Mouse (Mus musculus) hindbrain, embryonic 15.5 days (tissue): ENCODE results near the gene Xpa. TPM values are rescaled to one million over a fixed set of nuclear protein-coding genes. Genes with fewer than 3 reads are reported as not detected.
A peak's percentile ranks its signal among the peaks of the same experiment; 100 is the strongest.
"Not testable (repeated sequence)": the region's sequence is repeated elsewhere in the genome, so short reads cannot be mapped to it uniquely, and the experiment has no call there.

ENCODE experiments used
- ATAC-seq: fragments of 200-750 bp; cut with Nextera tagmentation; 2 replicates; pipeline ENCODE4 v1.8.0; 2017; ENCODE audit warnings: low read depth, moderate number of reproducible peaks, moderate TSS enrichment; ENCODE audit not compliant: low FRiP score
- H3K27ac ChIP-seq: fragments of 300-500 bp; sonication (generic); replicated peaks from 2 replicates; pipeline ENCODE4 v1.5.1; 2015; ENCODE audit warnings: mild to moderate bottlenecking, inconsistent platforms
- H3K27me3 ChIP-seq: fragments of 300-500 bp; sonication (generic); 2 replicates; pipeline ENCODE4 v1.6.1; 2015; ENCODE audit warnings: control low read depth, inconsistent platforms
- H3K36me3 ChIP-seq: fragments of 300-500 bp; sonication (generic); 2 replicates; pipeline ENCODE4 v1.6.1; 2015; ENCODE audit warnings: control low read depth, inconsistent platforms
- H3K4me1 ChIP-seq: fragments of 300-500 bp; sonication (generic); replicated peaks from 2 replicates; pipeline ENCODE4 v1.6.1; 2015; ENCODE audit warnings: control low read depth, inconsistent platforms
- H3K4me2 ChIP-seq: fragments of 300-500 bp; sonication (generic); 2 replicates; pipeline ENCODE4 v1.6.1; 2015; ENCODE audit warnings: moderate library complexity, mild to moderate bottlenecking, inconsistent platforms
- H3K4me3 ChIP-seq: fragments of 300-500 bp; sonication (generic); 2 replicates; pipeline ENCODE4 v1.5.1; 2015; ENCODE audit warnings: mild to moderate bottlenecking, inconsistent platforms
- H3K9ac ChIP-seq: fragments of 300-500 bp; sonication (generic); 2 replicates; pipeline ENCODE4 v1.6.1; 2015; ENCODE audit warnings: inconsistent platforms
- H3K9me3 ChIP-seq: fragments of 300-500 bp; sonication (generic); 2 replicates; pipeline ENCODE4 v1.6.1; 2016; ENCODE audit warnings: control low read depth, inconsistent platforms
- WGBS: fragments of 180-500 bp; shearing (Covaris S2); methylation state at CpG from one replicate; pipeline ENCODE4 v1.1.7; 2015; 5-methylcytosine and 5-hydroxymethylcytosine counted together
- polyA plus RNA-seq: library from polyadenylated mRNA; unstranded; fragments of >200 nt; fragmentation: Nextera tagmentation; extraction: Ambion mirVana; gene quantifications from 2 replicates; pipeline ENCODE4 v1.2.1, GENCODE M21; 2015

Gene Xpa
- 30.4 and 30.7 TPM in 2 replicates for polyA plus RNA-seq

DNA sequence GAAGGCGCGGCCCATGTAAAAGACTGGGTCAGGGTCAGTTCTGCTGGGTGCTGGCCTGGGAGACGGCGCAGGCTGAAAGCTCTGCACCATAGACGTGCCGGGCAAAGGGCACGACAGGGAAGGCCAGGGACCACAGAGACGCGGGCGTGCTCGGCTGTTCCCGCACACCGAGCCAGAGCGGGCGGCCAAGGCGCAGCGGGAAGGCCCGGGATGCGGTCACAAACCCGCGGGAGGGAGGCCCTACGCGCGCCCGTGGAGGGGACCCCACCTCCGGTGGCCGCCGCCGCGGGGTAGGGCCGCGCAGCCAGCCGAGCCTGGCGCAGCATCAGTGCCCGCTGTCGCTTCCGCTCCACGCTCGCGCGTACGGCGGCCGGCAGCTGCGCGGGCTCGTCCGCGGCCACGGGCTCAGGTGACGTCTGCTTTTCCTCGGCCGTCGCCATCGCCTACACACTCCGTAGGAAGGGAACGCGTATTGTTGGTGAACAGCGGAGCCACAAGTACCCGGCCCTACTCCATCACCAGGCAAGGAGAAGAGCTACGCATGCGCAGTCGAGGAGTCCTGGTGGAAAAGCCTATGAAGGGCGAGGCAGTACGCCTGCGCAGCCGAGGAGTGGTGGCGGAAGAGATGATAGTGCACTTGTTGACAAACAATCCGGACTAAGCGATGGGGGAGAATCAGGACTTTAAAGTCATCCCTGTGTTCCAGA, at the start of gene Xpa:
TSS of gene Xpa (minus strand) at position 531 of the 707 bp plus-strand sequence.
- Histone ChIP-seq H3K9me3 (no peaks in the 10 kb centered on the region), H3K36me3 (peaks cover 5% of the 10 kb centered on the region), H3K27ac (peak within 1 kb of the TSS; percentile 93), H3K27me3 (peaks cover 11% of the 10 kb centered on the region), H3K4me3 (peak within 1 kb of the TSS; percentile 71), H3K9ac (peak within 1 kb of the TSS; percentile 83), H3K4me2 (peak within 1 kb of the TSS; percentile 64), H3K4me1 (peaks cover 30% of the 10 kb centered on the region)
- peak; percentile 97 for ATAC-seq
- WGBS: under 1% methylated on average over 67 of the region's 70 CpGs

GRCm38 (mm10) chr4:46235871-46236270, 39.8 kb upstream of the Xpa start:
- H3K27ac ChIP-seq: no peak overlapping the region
- H3K9me3 ChIP-seq: no peaks in the 10 kb centered on the region
- no peaks in the 10 kb centered on the region for H3K27me3 ChIP-seq
- H3K4me1 ChIP-seq: no peaks in the 10 kb centered on the region
- no peaks in the 10 kb centered on the region for H3K36me3 ChIP-seq
- no peak overlapping the region for H3K4me2 ChIP-seq
- no peak overlapping the region for H3K9ac ChIP-seq
- ATAC-seq: no peak
- no peak overlapping the region for H3K4me3 ChIP-seq
- 86% methylated on average over 3 of the region's 3 CpGs for WGBS

DNA sequence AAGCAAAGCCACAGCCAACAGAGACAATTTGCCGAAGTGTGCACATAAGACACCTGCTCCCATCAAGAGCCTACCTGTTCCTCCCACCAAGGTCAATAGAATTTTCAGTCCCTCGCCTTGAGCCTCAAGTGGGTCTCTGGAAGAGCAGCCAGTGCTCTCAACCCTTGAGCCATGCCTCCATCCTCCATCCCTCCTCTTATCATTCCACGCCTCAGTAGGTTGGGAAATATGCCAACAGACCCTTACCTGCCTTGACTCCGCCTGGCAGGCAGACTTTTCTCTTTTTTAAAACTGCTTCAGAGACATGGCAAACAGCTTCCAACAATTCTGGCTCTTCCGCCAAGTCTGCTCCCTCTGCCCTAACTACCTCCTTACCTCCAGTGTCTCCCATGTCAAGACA, 38.6 kb upstream of the Xpa start:
- Histone ChIP-seq H3K4me2 (no peak overlapping the region), H3K27ac (no peak overlapping the region), H3K4me3 (no peak overlapping the region), H3K4me1 (no peaks in the 10 kb centered on the region), H3K36me3 (no peaks in the 10 kb centered on the region), H3K9me3 (no peaks in the 10 kb centered on the region), H3K9ac (no peak overlapping the region), H3K27me3 (no peaks in the 10 kb centered on the region)
- WGBS: 88% methylated on average over 5 of the region's 5 CpGs
- no peak for ATAC-seq

GRCm38 (mm10) chr4:46226972-46227535, 30.9 kb upstream of the Xpa start:
- Histone ChIP-seq H3K27ac (no peak overlapping the region), H3K9ac (no peak overlapping the region), H3K4me1 (no peaks in the 10 kb centered on the region), H3K36me3 (no peaks in the 10 kb centered on the region), H3K27me3 (no peaks in the 10 kb centered on the region), H3K4me2 (no peak overlapping the region), H3K9me3 (no peaks in the 10 kb centered on the region), H3K4me3 (no peak overlapping the region)
- no peak for ATAC-seq
- WGBS: 58% methylated on average over 19 of the region's 19 CpGs

DNA sequence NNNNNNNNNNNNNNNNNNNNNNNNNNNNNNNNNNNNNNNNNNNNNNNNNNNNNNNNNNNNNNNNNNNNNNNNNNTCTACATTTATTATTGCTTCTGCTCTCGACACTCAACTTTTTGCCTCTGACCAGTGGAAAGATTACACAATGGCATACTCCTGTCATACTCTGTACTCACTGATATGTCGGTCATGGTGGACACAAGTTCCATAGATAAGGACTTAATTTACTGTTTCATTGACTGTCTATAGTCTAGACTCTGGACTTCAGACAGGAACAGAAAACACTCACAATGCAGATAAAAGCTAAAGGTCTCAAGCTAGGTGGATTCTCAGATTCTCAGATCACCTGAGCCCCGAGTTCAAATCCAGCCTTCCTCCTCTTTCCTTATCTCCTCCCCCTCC, 25.0 kb upstream of the Xpa start:
- no peak for ATAC-seq
- WGBS: 88% methylated on average over 3 of the region's 3 CpGs
- Histone ChIP-seq H3K4me1 (no peaks in the 10 kb centered on the region), H3K4me2 (no peak overlapping the region), H3K9ac (no peak overlapping the region), H3K27me3 (no peaks in the 10 kb centered on the region), H3K36me3 (no peaks in the 10 kb centered on the region), H3K4me3 (no peak overlapping the region), H3K9me3 (no peaks in the 10 kb centered on the region), H3K27ac (no peak overlapping the region)

DNA sequence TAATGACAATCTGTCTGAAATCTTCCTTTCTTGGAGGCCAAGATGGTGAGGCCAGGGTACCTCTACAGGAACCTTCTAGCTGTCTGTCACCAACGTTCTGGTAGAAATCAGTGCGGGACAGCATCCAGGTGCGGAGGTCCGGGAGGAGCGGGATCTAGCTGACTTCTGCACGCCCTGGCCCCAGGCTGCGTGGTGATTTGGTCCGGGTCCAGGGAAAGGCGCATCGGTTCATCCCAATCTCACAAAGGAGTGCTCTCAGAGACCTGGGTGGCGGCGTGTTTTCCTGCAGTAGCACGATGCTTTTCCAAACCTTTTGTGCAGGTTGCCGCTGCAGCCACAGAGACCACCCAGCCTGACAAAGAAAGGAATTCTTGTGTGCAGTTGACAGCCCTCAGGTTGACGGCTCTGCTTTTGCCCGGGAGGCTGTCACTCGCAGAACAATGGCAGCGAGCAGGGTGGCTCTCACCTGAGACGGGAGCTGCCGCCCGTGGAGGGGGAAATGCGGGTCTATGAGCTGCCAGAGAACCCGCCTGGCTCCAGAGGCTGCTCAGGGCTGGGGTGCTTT, 6.5 kb upstream of the Xpa start:
- Histone ChIP-seq H3K27me3 (peaks cover 15% of the 10 kb centered on the region), H3K4me2 (peak overlapping the region; percentile 84), H3K9ac (peak overlapping the region; percentile 48), H3K27ac (peak overlapping the region; percentile 80), H3K4me3 (peak overlapping the region; percentile 43), H3K9me3 (no peaks in the 10 kb centered on the region), H3K4me1 (peaks cover 8% of the 10 kb centered on the region), H3K36me3 (no peaks in the 10 kb centered on the region)
- 5% methylated on average over 23 of the region's 23 CpGs for WGBS
- ATAC-seq: peak; percentile 69

GRCm38 (mm10) chr4:46201834-46202561, 5.9 kb upstream of the Xpa start:
- Histone ChIP-seq H3K27me3 (peaks cover 15% of the 10 kb centered on the region), H3K9ac (peak overlapping the region; percentile 48), H3K4me1 (peaks cover 8% of the 10 kb centered on the region), H3K27ac (peak overlapping the region; percentile 80), H3K4me2 (peak overlapping the region; percentile 84), H3K36me3 (no peaks in the 10 kb centered on the region), H3K4me3 (peak overlapping the region; percentile 43), H3K9me3 (no peaks in the 10 kb centered on the region)
- 10% methylated on average over 7 of the region's 7 CpGs for WGBS
- ATAC-seq: peak; percentile 85

GRCm38 (mm10) chr4:46198064-46198463, 2.0 kb upstream of the Xpa start:
- H3K4me2 ChIP-seq: no peak overlapping the region
- H3K27ac ChIP-seq: no peak overlapping the region
- H3K4me1 ChIP-seq: peaks cover 35% of the 10 kb centered on the region
- H3K36me3 ChIP-seq: no peaks in the 10 kb centered on the region
- ATAC-seq: no peak
- no peak overlapping the region for H3K4me3 ChIP-seq
- no peak overlapping the region for H3K9ac ChIP-seq
- 80% methylated on average over 5 of the region's 5 CpGs for WGBS
- peaks cover 15% of the 10 kb centered on the region for H3K27me3 ChIP-seq
- H3K9me3 ChIP-seq: no peaks in the 10 kb centered on the region

GRCm38 (mm10) chr4:46196513-46196912, 402 bp upstream of the Xpa start:
- H3K27ac ChIP-seq: peak overlapping the region; percentile 93
- H3K4me1 ChIP-seq: peaks cover 30% of the 10 kb centered on the region
- H3K9ac ChIP-seq: peak overlapping the region; percentile 83
- H3K4me3 ChIP-seq: peak overlapping the region; percentile 71
- H3K27me3 ChIP-seq: peaks cover 12% of the 10 kb centered on the region
- peak; percentile 69 for ATAC-seq
- H3K36me3 ChIP-seq: no peaks in the 10 kb centered on the region
- 31% methylated on average over 6 of the region's 6 CpGs for WGBS
- H3K9me3 ChIP-seq: no peaks in the 10 kb centered on the region
- H3K4me2 ChIP-seq: peak overlapping the region; percentile 64

DNA sequence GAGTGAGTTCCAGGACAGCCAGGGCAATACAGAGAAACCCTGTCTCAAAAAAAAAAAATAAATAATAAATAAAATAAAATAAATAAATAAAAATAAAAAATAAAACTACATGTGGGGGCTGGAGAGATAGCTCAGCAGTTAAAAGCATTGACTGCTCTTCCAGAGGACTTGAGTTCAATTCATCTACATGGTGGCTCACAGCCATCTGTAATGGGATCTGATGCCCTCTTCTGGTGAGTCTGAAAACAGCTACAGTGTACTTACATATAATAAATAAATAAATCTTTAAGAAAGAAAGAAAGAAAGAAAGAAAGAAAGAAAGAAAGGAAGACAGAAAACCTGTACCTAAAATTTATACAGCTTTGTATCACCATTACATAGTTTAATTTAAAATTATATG, 4.1 kb downstream of the Xpa start:
- peaks cover 30% of the 10 kb centered on the region for H3K4me1 ChIP-seq
- H3K9ac ChIP-seq, ATAC-seq, H3K27me3 ChIP-seq, H3K4me2 ChIP-seq, H3K9me3 ChIP-seq, H3K4me3 ChIP-seq, H3K27ac ChIP-seq: not testable (repeated sequence)
- H3K36me3 ChIP-seq: peaks cover 31% of the 10 kb centered on the region

GRCm38 (mm10) chr4:46186466-46186865, 9.6 kb downstream of the Xpa start:
- 75% methylated on average over 3 of the region's 3 CpGs for WGBS

DNA sequence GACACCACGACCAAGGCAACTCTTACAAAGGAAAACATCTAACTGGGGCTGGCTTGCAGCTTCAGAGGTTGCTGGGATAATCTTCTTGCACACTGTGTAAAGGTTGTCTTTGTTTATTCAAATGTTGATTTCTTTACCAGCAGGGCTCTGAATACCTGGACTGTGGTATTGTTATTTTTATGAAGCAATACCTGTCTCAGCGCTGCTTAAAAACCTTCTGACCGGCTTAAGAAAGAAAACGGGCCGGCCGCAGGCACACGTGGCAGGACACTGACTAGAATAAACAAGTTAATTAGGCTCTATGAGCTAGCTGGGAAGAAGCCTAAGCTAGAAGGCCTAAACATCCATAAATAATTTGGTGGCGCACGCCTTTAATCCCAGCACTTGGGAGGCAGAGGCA, 10.2 kb downstream of the Xpa start:
- 86% methylated on average over 9 of the region's 9 CpGs for WGBS
- Histone ChIP-seq H3K9me3 (no peaks in the 10 kb centered on the region), H3K36me3 (peaks cover 73% of the 10 kb centered on the region)

More at GRCm38 (mm10) chr4:46186466-46186865, 9.6 kb downstream of the Xpa start:
- Histone ChIP-seq H3K9ac (no peak overlapping the region), H3K27me3 (no peaks in the 10 kb centered on the region), H3K4me2 (no peak overlapping the region), H3K4me1 (no peaks in the 10 kb centered on the region), H3K27ac (no peak overlapping the region), H3K4me3 (no peak overlapping the region), H3K36me3 (peaks cover 72% of the 10 kb centered on the region), H3K9me3 (no peaks in the 10 kb centered on the region)
- no peak for ATAC-seq

More for the DNA sequence above, 10.2 kb downstream of the Xpa start:
- Histone ChIP-seq H3K9ac (no peak overlapping the region), H3K4me1 (no peaks in the 10 kb centered on the region), H3K4me3 (no peak overlapping the region), H3K4me2 (no peak overlapping the region), H3K27me3 (no peaks in the 10 kb centered on the region), H3K27ac (no peak overlapping the region)
- ATAC-seq: no peak
